Mouse (Mus musculus) CH12.LX (cell line): Measurements from ENCODE around the gene Olfr1513. TPM values are rescaled to one million over a fixed set of nuclear protein-coding genes. Genes with fewer than 3 reads are reported as not detected.
A peak's percentile ranks its signal among the peaks of the same experiment; 100 is the strongest.

Experiments used
- DNase-seq: peaks from one replicate; pipeline ENCODE4 v3.0.0-alpha.2; 2013; ENCODE audit errors: extremely low read depth
- H3K27ac ChIP-seq: 2 replicates; pipeline ENCODE4 v1.5.1; 2012; ENCODE audit warnings: low read depth, mild to moderate bottlenecking, control low read depth, moderate library complexity; ENCODE audit not compliant: insufficient read depth
- H3K27me3 ChIP-seq: replicated peaks from 2 replicates; pipeline ENCODE3; 2012; ENCODE audit warnings: inconsistent platforms
- H3K36me3 ChIP-seq, 2 experiments: replicated peaks in 1 of 2; 2 replicates each; pipeline versions ENCODE3 to v1.6.1; 2012; ENCODE audit warnings: inconsistent platforms in 1 of 2, low read length in 1 of 2, mild to moderate bottlenecking in 1 of 2, mixed read lengths in 1 of 2, moderate library complexity in 1 of 2; ENCODE audit not compliant: control insufficient read depth in 1 of 2, insufficient read depth in 1 of 2
- H3K4me1 ChIP-seq, 2 experiments: 2 replicates each; pipeline ENCODE4 v1.6.1; 2012; ENCODE audit warnings: inconsistent platforms in 1 of 2, moderate library complexity in 1 of 2; ENCODE audit not compliant: insufficient read depth in 2 of 2, control insufficient read depth in 1 of 2
- H3K4me2 ChIP-seq: 2 replicates; pipeline ENCODE4 v1.6.1; 2012; ENCODE audit warnings: low read depth, mild to moderate bottlenecking, control low read depth; ENCODE audit not compliant: poor library complexity, insufficient read depth, severe bottlenecking
- H3K4me3 ChIP-seq, 3 experiments: fragments of 150-350 bp in 1 of 3; sonication (generic) in 1 of 3; replicated peaks in 1 of 3; 2 replicates each; pipeline versions ENCODE3 to v1.5.1; 2011 to 2012; ENCODE audit warnings: low read depth in 2 of 3, low read length in 2 of 3, mild to moderate bottlenecking in 2 of 3, moderate library complexity in 2 of 3, control low read depth in 1 of 3, improper control_type of control experiment in 1 of 3, inconsistent platforms in 1 of 3, mixed read lengths in 1 of 3; ENCODE audit not compliant: poor library complexity in 1 of 3
- H3K79me2 ChIP-seq: replicated peaks from 2 replicates; pipeline ENCODE4 v1.6.1; 2012; ENCODE audit warnings: mild to moderate bottlenecking, moderate library complexity; ENCODE audit not compliant: control insufficient read depth, poor library complexity, insufficient read depth, severe bottlenecking; ENCODE audit errors: extremely low read depth
- H3K9ac ChIP-seq: 2 replicates; pipeline ENCODE4 v1.6.1; 2012; ENCODE audit warnings: low read depth, mild to moderate bottlenecking, control low read depth, moderate library complexity; ENCODE audit not compliant: insufficient read depth
- H3K9me3 ChIP-seq: replicated peaks from 2 replicates; pipeline ENCODE3; 2012; ENCODE audit warnings: low read length, inconsistent platforms, mixed read lengths
- BHLHE40 ChIP-seq: IDR thresholded peaks from 2 replicates; pipeline ENCODE4 v1.6.1; 2011; ENCODE audit warnings: mild to moderate bottlenecking, low read depth, low read length, improper control_type of control experiment
- CHD2 ChIP-seq: IDR thresholded peaks from 2 replicates; pipeline ENCODE4 v1.6.1; 2011; ENCODE audit warnings: low read length, improper control_type of control experiment
- E2F4 ChIP-seq: IDR thresholded peaks from 2 replicates; pipeline ENCODE4 v1.6.1; 2011; ENCODE audit warnings: low read depth, low read length, improper control_type of control experiment; ENCODE audit not compliant: insufficient replicate concordance
- GABPA ChIP-seq: IDR thresholded peaks from 2 replicates; pipeline ENCODE4 v1.6.1; 2012; ENCODE audit warnings: low read depth, low read length, improper control_type of control experiment, inconsistent platforms; ENCODE audit not compliant: insufficient replicate concordance
- IRF4 ChIP-seq: IDR thresholded peaks from 2 replicates; pipeline ENCODE4 v1.6.1; 2014; ENCODE audit warnings: low read depth, mild to moderate bottlenecking, inconsistent platforms, low read length, improper control_type of control experiment
- JUND ChIP-seq: conservative IDR thresholded peaks from 2 replicates; pipeline ENCODE4 v1.6.1; 2011; ENCODE audit warnings: low read depth, low read length, improper control_type of control experiment
- KAT2A ChIP-seq: IDR thresholded peaks from 2 replicates; pipeline ENCODE4 v1.6.1; 2012; ENCODE audit warnings: low read length, improper control_type of control experiment, inconsistent platforms; ENCODE audit not compliant: insufficient replicate concordance
- MAZ ChIP-seq: IDR thresholded peaks from 2 replicates; pipeline ENCODE4 v1.6.1; 2012; ENCODE audit warnings: low read depth, mild to moderate bottlenecking, inconsistent platforms, low read length, improper control_type of control experiment, moderate library complexity
- MXI1 ChIP-seq: IDR thresholded peaks from 2 replicates; pipeline ENCODE4 v1.6.1; 2011; ENCODE audit warnings: mild to moderate bottlenecking, low read depth, low read length, improper control_type of control experiment
- NRF1 ChIP-seq: IDR thresholded peaks from 2 replicates; pipeline ENCODE4 v1.6.1; 2014; ENCODE audit warnings: low read depth, mild to moderate bottlenecking, inconsistent platforms, low read length, improper control_type of control experiment, moderate library complexity
- PAX5 ChIP-seq: IDR thresholded peaks from 2 replicates; pipeline ENCODE4 v1.6.1; 2012; ENCODE audit warnings: low read length, inconsistent platforms, mixed read lengths
- POLR2A ChIP-seq: IDR thresholded peaks from 2 replicates; pipeline ENCODE4 v1.6.1; 2011; ENCODE audit warnings: low read depth, mild to moderate bottlenecking, improper control_type of control experiment, low read length
- POLR2AphosphoS2 ChIP-seq: IDR thresholded peaks from 2 replicates; pipeline ENCODE4 v1.6.1; 2011; ENCODE audit warnings: low read depth, low read length, improper control_type of control experiment
- SMC3 ChIP-seq: IDR thresholded peaks from 2 replicates; pipeline ENCODE4 v1.6.1; 2011; ENCODE audit warnings: low read depth, low read length, improper control_type of control experiment
- dilution Hi-C: fragments of 300-500 bp; cut with MboI; formaldehyde crosslinking; loops from 2 replicates; pipeline ENCODE4 v1.14.3; 2020; ENCODE audit warnings: low sequenced_read_pairs; ENCODE audit not compliant: extremely low pct_unique_long_range_greater_than_20kb, extremely low pct_ligation_motif_present
- in situ Hi-C: fragments of 300-500 bp; cut with MboI; formaldehyde crosslinking; loops from 3 replicates; pipeline ENCODE4 v1.14.3; 2019; ENCODE audit warnings: low sequenced_read_pairs, low pct_ligation_motif_present, low pct_unique_long_range_greater_than_20kb, mixed read lengths
- polyA plus RNA-seq: library from polyadenylated mRNA; unstranded; fragments of >175 nt; gene quantifications from 2 replicates; pipeline ENCODE4 v1.2.1, GENCODE M21; 2012; ENCODE audit warnings: low read depth; ENCODE audit not compliant: insufficient read length
- total RNA-seq, 2 experiments: library from RNA; depleted of rRNA; stranded (reverse); fragments of 300-350 nt in 1 of 2; fragments of >200 nt in 1 of 2; gene quantifications; 2 replicates each; pipeline ENCODE4 v1.2.3; 2012 to 2014

Olfr1513 gene
- total and polyA plus RNA-seq, 3 experiments: not detected

GRCm38 (mm10) chr14:52315792-52316440 is 40.3 kb downstream of the Olfr1513 start:
- dilution Hi-C loops: no loop called here
- H3K27me3 ChIP-seq: no peaks in the 10 kb centered on the region
- H3K4me2 ChIP-seq: peak overlapping the region; percentile 7
- in situ Hi-C loops: no loop called here
- H3K79me2 ChIP-seq: no peaks in the 10 kb centered on the region
- peaks cover 2 to 6% of the 10 kb centered on the region in 2 experiments; a peak in 2 of 4 replicates for H3K4me1 ChIP-seq
- peak overlapping the region; percentile 3 to 52 (median 20) for H3K4me3 ChIP-seq
- peaks cover 2% of the 10 kb centered on the region for H3K9me3 ChIP-seq
- H3K36me3 ChIP-seq: no peaks in the 10 kb centered on the region
- no peak overlapping the region for H3K27ac ChIP-seq
- H3K9ac ChIP-seq: peak overlapping the region; percentile 18; the same call in 1 of the 2 replicates
- no peak for DNase-seq
- TF ChIP-seq PAX5 (no peak), POLR2A (peak; percentile 25; the same call in 1 of the 2 replicates), SMC3 (no peak), CHD2 (peak; percentile 77), JUND (no peak)

- Histone ChIP-seq H3K9ac (0 out of 2 replicates have a peak overlapping the region, but pooled peaks have one; percentile 18), H3K4me2 (0 out of 2 replicates have a peak overlapping the region, but pooled peaks have one; percentile 7), H3K9me3 (peaks cover 2% of the 10 kb centered on the region), H3K27ac (no peak overlapping the region), H3K36me3 (peaks cover 0 to 3% of the 10 kb centered on the region in 2 experiments), H3K4me1 (peaks cover 2 to 6% of the 10 kb centered on the region in 2 experiments; a peak in 2 of 4 replicates), H3K79me2 (no peaks in the 10 kb centered on the region), H3K4me3 (no peak overlapping the region), H3K27me3 (no peaks in the 10 kb centered on the region)
- dilution Hi-C loops (no loop called here), in situ Hi-C loops (no loop called here)
- TF ChIP-seq KAT2A (no peak), MAZ (no peak), MXI1 (no peak), NRF1 (no peak), IRF4 (no peak), E2F4 (no peak), POLR2AphosphoS2 (no peak), BHLHE40 (no peak), GABPA (no peak)
- DNase-seq: no peak
Measured at GRCm38 (mm10) chr14:52315283-52315780, 40.9 kb downstream of the Olfr1513 start.
